Mouse (Mus musculus) brown adipose tissue, adult 24 weeks (tissue): ENCODE measurements around the gene Ttc4. TPM values are rescaled to one million over a fixed set of nuclear protein-coding genes. Genes with fewer than 3 reads are reported as not detected.

Experiments
- H3K27ac ChIP-seq: fragments of 200-500 bp; replicated peaks from 2 replicates; pipeline ENCODE4 v1.5.1; 2012; ENCODE audit warnings: low read depth, mild to moderate bottlenecking, low read length
- H3K4me1 ChIP-seq: fragments of 200-500 bp; 2 replicates; pipeline ENCODE4 v1.6.1; 2012; ENCODE audit warnings: low read length, mixed read lengths; ENCODE audit not compliant: control insufficient read depth, insufficient read depth, insufficient read length
- H3K4me3 ChIP-seq: fragments of 200-500 bp; 2 replicates; pipeline ENCODE4 v1.5.1; 2012; ENCODE audit warnings: low read depth, mild to moderate bottlenecking, low read length, moderate library complexity; ENCODE audit not compliant: insufficient read depth
- polyA plus RNA-seq: library from polyadenylated mRNA; stranded (reverse); fragments of >200 nt; gene quantifications from 2 replicates; pipeline ENCODE4 v1.2.4, GENCODE M21; 2012; ENCODE audit not compliant: missing spikeins, insufficient read depth, insufficient read length

Gene Ttc4
- 15.9 and 18.4 TPM in 2 replicates for polyA plus RNA-seq

- Histone ChIP-seq H3K4me1 (no peaks in the 10 kb centered on the region; the same call in 1 of the 2 replicates), H3K27ac (no peak within 1 kb of the TSS), H3K4me3 (peak within 1 kb of the TSS; percentile 74)
Observed at GRCm38 (mm10) chr4:106678442-106679118, at the start of gene Ttc4. Ttc4 (minus strand) TSS chr4:106678944.

- Histone ChIP-seq H3K4me3 (no peak overlapping the region), H3K4me1 (peaks cover 2% of the 10 kb centered on the region; the same call in 1 of the 2 replicates), H3K27ac (no peak overlapping the region)
Observed at GRCm38 (mm10) chr4:106720631-106721030, 41.9 kb upstream of the Ttc4 start.

GRCm38 (mm10) chr4:106713622-106714021 is 34.9 kb upstream of the Ttc4 start:
- H3K27ac ChIP-seq, result no peak overlapping the region
- H3K4me3 ChIP-seq, result no peak overlapping the region
- no peaks in the 10 kb centered on the region for H3K4me1 ChIP-seq

GRCm38 (mm10) chr4:106708408-106708807 is 29.7 kb upstream of the Ttc4 start:
- Histone ChIP-seq H3K4me1 (no peaks in the 10 kb centered on the region), H3K4me3 (no peak overlapping the region), H3K27ac (no peak overlapping the region)

- H3K4me1 ChIP-seq, result no peaks in the 10 kb centered on the region
- no peak overlapping the region for H3K27ac ChIP-seq
- no peak overlapping the region for H3K4me3 ChIP-seq
Observed at GRCm38 (mm10) chr4:106707957-106708356, 29.2 kb upstream of the Ttc4 start.

GRCm38 (mm10) chr4:106705096-106705665 is 26.4 kb upstream of the Ttc4 start:
- no peak overlapping the region for H3K4me3 ChIP-seq
- H3K4me1 ChIP-seq, result no peaks in the 10 kb centered on the region
- H3K27ac ChIP-seq, result no peak overlapping the region

GRCm38 (mm10) chr4:106704416-106704815 is 25.7 kb upstream of the Ttc4 start:
- Histone ChIP-seq H3K4me3 (no peak overlapping the region), H3K4me1 (no peaks in the 10 kb centered on the region), H3K27ac (no peak overlapping the region)

- Histone ChIP-seq H3K27ac (no peak overlapping the region), H3K4me3 (no peak overlapping the region), H3K4me1 (no peaks in the 10 kb centered on the region)
Observed at GRCm38 (mm10) chr4:106703956-106704355, 25.2 kb upstream of the Ttc4 start.

GRCm38 (mm10) chr4:106700798-106701197 is 22.1 kb upstream of the Ttc4 start:
- H3K4me3 ChIP-seq, result no peak overlapping the region
- H3K27ac ChIP-seq, result no peak overlapping the region
- no peaks in the 10 kb centered on the region for H3K4me1 ChIP-seq

GRCm38 (mm10) chr4:106699989-106700388 is 21.2 kb upstream of the Ttc4 start:
- H3K4me3 ChIP-seq, result no peak overlapping the region
- H3K27ac ChIP-seq, result no peak overlapping the region
- H3K4me1 ChIP-seq, result no peaks in the 10 kb centered on the region

- H3K4me3 ChIP-seq, result no peak overlapping the region
- no peaks in the 10 kb centered on the region for H3K4me1 ChIP-seq
- H3K27ac ChIP-seq, result no peak overlapping the region
Observed at GRCm38 (mm10) chr4:106693841-106694430, 15.2 kb upstream of the Ttc4 start.

- no peaks in the 10 kb centered on the region for H3K4me1 ChIP-seq
- H3K4me3 ChIP-seq, result no peak overlapping the region
- H3K27ac ChIP-seq, result no peak overlapping the region
Observed at GRCm38 (mm10) chr4:106688636-106689296, 10.0 kb upstream of the Ttc4 start.

GRCm38 (mm10) chr4:106680955-106681354 is 2.2 kb upstream of the Ttc4 start:
- no peak overlapping the region for H3K4me3 ChIP-seq
- no peaks in the 10 kb centered on the region; the same call in 1 of the 2 replicates for H3K4me1 ChIP-seq

GRCm38 (mm10) chr4:106679152-106679551 is 408 bp upstream of the Ttc4 start:
- H3K27ac ChIP-seq, result no peak overlapping the region
- no peaks in the 10 kb centered on the region; the same call in 1 of the 2 replicates for H3K4me1 ChIP-seq
- H3K4me3 ChIP-seq, result peak overlapping the region; percentile 74

More at GRCm38 (mm10) chr4:106680955-106681354, 2.2 kb upstream of the Ttc4 start:
- no peak overlapping the region for H3K27ac ChIP-seq

- no peak overlapping the region for H3K4me3 ChIP-seq
- no peak overlapping the region for H3K27ac ChIP-seq
- no peaks in the 10 kb centered on the region; the same call in 1 of the 2 replicates for H3K4me1 ChIP-seq
Observed at GRCm38 (mm10) chr4:106676749-106677148, 2.0 kb downstream of the Ttc4 start.
